Mouse (Mus musculus): ENCODE data around the gene Zbtb16. TPM values are rescaled to one million over a fixed set of nuclear protein-coding genes. Genes with fewer than 3 reads are reported as not detected.

The Zbtb16 gene
- total and polyA plus RNA-seq, 3 experiments: 0.34 to 3.0 (median 0.90) TPM

GRCm38 (mm10) chr9:48695796-48696195 lies 140.2 kb downstream of the Zbtb16 start:
- no peaks in the 10 kb centered on the region for H3K27me3 ChIP-seq (replicated peaks)
- no peak overlapping the region for H3K4me2 ChIP-seq (ENCODE audit: insufficient read depth, low read depth, poor library complexity, severe bottlenecking)
- no peaks in the 10 kb centered on the region for H3K36me3 ChIP-seq (replicated peaks in 1 of 2; ENCODE audit: control insufficient read depth in 1 of 2, insufficient read depth in 1 of 2, low read length in 1 of 2)
- in situ Hi-C loops (cut with MboI; ENCODE audit: low pct_ligation_motif_present, low pct_unique_long_range_greater_than_20kb, low sequenced_read_pairs) (no loop called here), dilution Hi-C loops (cut with MboI; ENCODE audit: extremely low pct_ligation_motif_present, extremely low pct_unique_long_range_greater_than_20kb, low sequenced_read_pairs) (no loop called here)
- H3K9me3 ChIP-seq (replicated peaks; ENCODE audit: low read length): no peaks in the 10 kb centered on the region
- DNase-seq (ENCODE audit: extremely low read depth): no peak
- no peaks in the 10 kb centered on the region for H3K79me2 ChIP-seq (replicated peaks; ENCODE audit: control insufficient read depth, extremely low read depth, insufficient read depth, poor library complexity, severe bottlenecking)
- no peak for TF ChIP-seq HCFC1 (IDR thresholded peaks at IDR 0.05; ENCODE audit: low read depth, low read length)
- TF ChIP-seq RAD21 (IDR thresholded peaks at IDR 0.05; ENCODE audit: low read depth, low read length): no peak
- no peak for TF ChIP-seq UBTF (IDR thresholded peaks at IDR 0.05; ENCODE audit: low read depth, low read length)
- H3K4me3 ChIP-seq (replicated peaks in 1 of 3; ENCODE audit: low read depth in 2 of 3, low read length in 2 of 3, poor library complexity in 1 of 3): no peak overlapping the region
- H3K27ac ChIP-seq (ENCODE audit: insufficient read depth, low read depth): no peak overlapping the region
- peaks cover 0 to 5% of the 10 kb centered on the region in 2 experiments; a peak in 1 of 4 replicates for H3K4me1 ChIP-seq (ENCODE audit: control insufficient read depth in 1 of 2, insufficient read depth in 2 of 2)
- no peak overlapping the region for H3K9ac ChIP-seq (ENCODE audit: insufficient read depth, low read depth)

GRCm38 (mm10) chr9:48694616-48695061 lies 141.4 kb downstream of the Zbtb16 start:
- DNase-seq (ENCODE audit: extremely low read depth): no peak
- dilution Hi-C loops (cut with MboI; ENCODE audit: extremely low pct_ligation_motif_present, extremely low pct_unique_long_range_greater_than_20kb, low sequenced_read_pairs) (no loop called here), in situ Hi-C loops (cut with MboI; ENCODE audit: low pct_ligation_motif_present, low pct_unique_long_range_greater_than_20kb, low sequenced_read_pairs) (no loop called here)
- no peak overlapping the region for H3K4me3 ChIP-seq (replicated peaks in 1 of 3; ENCODE audit: low read depth in 2 of 3, low read length in 2 of 3, poor library complexity in 1 of 3)
- no peaks in the 10 kb centered on the region for H3K9me3 ChIP-seq (replicated peaks; ENCODE audit: low read length)
- no peak for TF ChIP-seq IRF4 (IDR thresholded peaks at IDR 0.05; ENCODE audit: low read depth, low read length)
- TF ChIP-seq NRF1 (IDR thresholded peaks at IDR 0.05; ENCODE audit: low read depth, low read length): no peak
- TF ChIP-seq KAT2A (IDR thresholded peaks at IDR 0.05; ENCODE audit: insufficient replicate concordance, low read length): no peak
- TF ChIP-seq USF2 (conservative IDR thresholded peaks at IDR 0.05; ENCODE audit: low read depth, low read length): no peak
- no peak for TF ChIP-seq TBP (conservative IDR thresholded peaks at IDR 0.05; ENCODE audit: low read depth, low read length)
- no peak for TF ChIP-seq NELFE (IDR thresholded peaks at IDR 0.05; ENCODE audit: low read depth, low read length)
- no peak for TF ChIP-seq TCF12 (IDR thresholded peaks at IDR 0.05; ENCODE audit: low read depth, low read length)
- no peak for TF ChIP-seq JUN (IDR thresholded peaks at IDR 0.05; ENCODE audit: insufficient read depth, low read depth, low read length)
- TF ChIP-seq HCFC1 (IDR thresholded peaks at IDR 0.05; ENCODE audit: low read depth, low read length): no peak
- TF ChIP-seq ELF1 (IDR thresholded peaks at IDR 0.05; ENCODE audit: low read depth, low read length): no peak
- no peak for TF ChIP-seq ZKSCAN1 (IDR thresholded peaks at IDR 0.05; ENCODE audit: borderline replicate concordance, low read depth, low read length)
- TF ChIP-seq ZMIZ1 (IDR thresholded peaks at IDR 0.05; ENCODE audit: low read depth, low read length): no peak
- no peak for TF ChIP-seq JUND (conservative IDR thresholded peaks at IDR 0.05; ENCODE audit: low read depth, low read length)
- no peak for TF ChIP-seq MAX (IDR thresholded peaks at IDR 0.05; ENCODE audit: low read length)
- no peak for TF ChIP-seq CHD1 (IDR thresholded peaks at IDR 0.05; ENCODE audit: low read depth, low read length)
- H3K79me2 ChIP-seq (replicated peaks; ENCODE audit: control insufficient read depth, extremely low read depth, insufficient read depth, poor library complexity, severe bottlenecking): no peaks in the 10 kb centered on the region
- no peak overlapping the region for H3K9ac ChIP-seq (ENCODE audit: insufficient read depth, low read depth)
- H3K4me1 ChIP-seq (ENCODE audit: control insufficient read depth in 1 of 2, insufficient read depth in 2 of 2): peaks cover 0 to 8% of the 10 kb centered on the region in 2 experiments; a peak in 1 of 4 replicates
- no peak overlapping the region for H3K4me2 ChIP-seq (ENCODE audit: insufficient read depth, low read depth, poor library complexity, severe bottlenecking)
- no peak overlapping the region for H3K27ac ChIP-seq (ENCODE audit: insufficient read depth, low read depth)
- H3K36me3 ChIP-seq (replicated peaks in 1 of 2; ENCODE audit: control insufficient read depth in 1 of 2, insufficient read depth in 1 of 2, low read length in 1 of 2): no peaks in the 10 kb centered on the region
- H3K27me3 ChIP-seq (replicated peaks): no peaks in the 10 kb centered on the region
